Mouse (Mus musculus) lung, postnatal 25 days (tissue): Measurements from ENCODE around the gene Lpin1.

Source experiments
- DNase-seq: peaks from one replicate; pipeline ENCODE4 v3.0.0; 2022; ENCODE audit warnings: low spot score

The Lpin1 gene

GRCm38 (mm10) chr12:16526134-16526533 lies 84.6 kb downstream of the Lpin1 start:
- DNase-seq, result peak; percentile 36

GRCm38 (mm10) chr12:16515183-16515582 lies 95.6 kb downstream of the Lpin1 start:
- no peak for DNase-seq

- DNase-seq, result no peak
These were observed 97.8 kb downstream of the Lpin1 start for GRCm38 (mm10) chr12:16512991-16513390.

GRCm38 (mm10) chr12:16509122-16509752 lies 101.5 kb downstream of the Lpin1 start:
- DNase-seq, result peak; percentile 69

- DNase-seq, result no peak
These were observed 103.7 kb downstream of the Lpin1 start for GRCm38 (mm10) chr12:16506796-16507790.

GRCm38 (mm10) chr12:16504244-16504643 lies 106.5 kb downstream of the Lpin1 start:
- no peak for DNase-seq

- no peak for DNase-seq
These were observed 112.8 kb downstream of the Lpin1 start for GRCm38 (mm10) chr12:16497960-16498359.

GRCm38 (mm10) chr12:16492713-16493112 lies 118.1 kb downstream of the Lpin1 start:
- DNase-seq, result no peak

GRCm38 (mm10) chr12:16488899-16489298 lies 121.9 kb downstream of the Lpin1 start:
- DNase-seq, result no peak

- DNase-seq, result no peak
These were observed 123.3 kb downstream of the Lpin1 start for GRCm38 (mm10) chr12:16487453-16487852.
